Mouse (Mus musculus) ES-E14 (cell line): ENCODE data around the gene Slc25a33. TPM values are rescaled to one million over a fixed set of nuclear protein-coding genes. Genes with fewer than 3 reads are reported as not detected.

Experiments
- DNase-seq: peaks from one replicate; pipeline ENCODE4 v3.0.0-alpha.2; 2013; ENCODE audit warnings: low read depth, low spot score
- H3K27ac ChIP-seq: 2 replicates; pipeline ENCODE4 v1.5.1; 2012; ENCODE audit warnings: low read depth, mild to moderate bottlenecking, low read length, moderate library complexity, mixed read lengths; ENCODE audit not compliant: poor library complexity, insufficient read depth, severe bottlenecking
- H3K36me3 ChIP-seq: 2 replicates; pipeline ENCODE4 v1.6.1; 2012; ENCODE audit warnings: mild to moderate bottlenecking, low read length, moderate library complexity, mixed read lengths; ENCODE audit not compliant: control insufficient read depth, poor library complexity, insufficient read depth, severe bottlenecking
- H3K4me1 ChIP-seq, 2 experiments: fragments of 150-350 bp in 1 of 2; sonication (generic) in 1 of 2; 2 replicates each; pipeline ENCODE4 v1.6.1; 2012; ENCODE audit warnings: low read length in 2 of 2, mild to moderate bottlenecking in 1 of 2, mixed read lengths in 1 of 2; ENCODE audit not compliant: control insufficient read depth in 2 of 2, insufficient read depth in 2 of 2, poor library complexity in 1 of 2
- H3K4me3 ChIP-seq, 2 experiments: fragments of 150-350 bp in 1 of 2; sonication (generic) in 1 of 2; 2 replicates each; pipeline ENCODE4 v1.5.1; 2012; ENCODE audit warnings: low read length in 2 of 2, low read depth in 1 of 2, mild to moderate bottlenecking in 1 of 2, mixed read lengths in 1 of 2; ENCODE audit not compliant: insufficient read depth in 1 of 2, poor library complexity in 1 of 2, severe bottlenecking in 1 of 2
- H3K9ac ChIP-seq: 2 replicates; pipeline ENCODE4 v1.6.1; 2012; ENCODE audit warnings: low read depth, mild to moderate bottlenecking, low read length, mixed read lengths; ENCODE audit not compliant: poor library complexity, insufficient read depth, severe bottlenecking
- H3K9me3 ChIP-seq: fragments of 150-350 bp; sonication (generic); 2 replicates; pipeline ENCODE4 v1.6.1; 2012; ENCODE audit warnings: low read depth, mild to moderate bottlenecking, low read length; ENCODE audit not compliant: control insufficient read depth, insufficient read depth
- CHD2 ChIP-seq: IDR thresholded peaks from 2 replicates; pipeline ENCODE4 v1.6.1; 2014; ENCODE audit warnings: mild to moderate bottlenecking, low read depth, low read length, inconsistent platforms
- HCFC1 ChIP-seq: IDR thresholded peaks from 2 replicates; pipeline ENCODE4 v1.6.1; 2012; ENCODE audit warnings: low read length, inconsistent platforms, borderline replicate concordance; ENCODE audit not compliant: insufficient read depth
- MAFK ChIP-seq: IDR thresholded peaks from 2 replicates; pipeline ENCODE4 v1.6.1; 2014; ENCODE audit warnings: mild to moderate bottlenecking, low read depth, low read length, inconsistent platforms; ENCODE audit not compliant: insufficient read depth
- ZC3H11A ChIP-seq: IDR thresholded peaks from 2 replicates; pipeline ENCODE4 v1.6.1; 2012; ENCODE audit warnings: low read depth, mild to moderate bottlenecking, inconsistent platforms, low read length, borderline replicate concordance
- ZNF384 ChIP-seq: IDR thresholded peaks from 2 replicates; pipeline ENCODE4 v1.6.1; 2012; ENCODE audit warnings: low read depth, low read length, inconsistent platforms
- in situ Hi-C, 2 experiments: fragments of 600-800 bp; cut with MboI; formaldehyde crosslinking; loops; one replicate each; pipeline ENCODE4 v1.15.1; 2025; ENCODE audit warnings: low sequenced_read_pairs in 2 of 2, inconsistent platforms in 1 of 2; ENCODE audit not compliant: unreplicated experiment in 2 of 2
- total RNA-seq: library from RNA; depleted of rRNA; stranded (reverse); fragments of 300-350 nt; gene quantifications from 2 replicates; pipeline ENCODE4 v1.2.3, GENCODE M21; 2012

Gene Slc25a33
- total RNA-seq, 1 experiment: 12.2 TPM

GRCm38 (mm10) chr4:149790546-149790945 lies 16.5 kb upstream of the Slc25a33 start:
- Histone ChIP-seq H3K9ac (no peak overlapping the region), H3K4me3 (no peak overlapping the region), H3K9me3 (no peaks in the 10 kb centered on the region), H3K27ac (no peak overlapping the region), H3K36me3 (no peaks in the 10 kb centered on the region), H3K4me1 (peaks cover 0 to 4% of the 10 kb centered on the region in 2 experiments; a peak in 1 of 4 replicates)
- in situ Hi-C loops: no loop called here
- no peak for DNase-seq
- TF ChIP-seq HCFC1: no peak
- TF ChIP-seq ZC3H11A: no peak
- no peak for TF ChIP-seq MAFK
- no peak for TF ChIP-seq ZNF384
- TF ChIP-seq CHD2: no peak

- in situ Hi-C loops: no loop called here
- H3K4me3 ChIP-seq: no peak overlapping the region
- peaks cover 0 to 4% of the 10 kb centered on the region in 2 experiments; a peak in 1 of 4 replicates for H3K4me1 ChIP-seq
- DNase-seq: no peak
- no peak overlapping the region for H3K27ac ChIP-seq
- H3K9ac ChIP-seq: no peak overlapping the region
- H3K9me3 ChIP-seq: no peaks in the 10 kb centered on the region
- TF ChIP-seq ZNF384 (no peak), ZC3H11A (no peak)
- H3K36me3 ChIP-seq: no peaks in the 10 kb centered on the region
Measured at GRCm38 (mm10) chr4:149789421-149790194, 15.5 kb upstream of the Slc25a33 start.

GRCm38 (mm10) chr4:149784901-149785300 lies 10.8 kb upstream of the Slc25a33 start:
- in situ Hi-C loops: no loop called here
- H3K4me1 ChIP-seq: peaks cover 0 to 3% of the 10 kb centered on the region in 2 experiments; a peak in 1 of 4 replicates
- H3K36me3 ChIP-seq: no peaks in the 10 kb centered on the region
- DNase-seq: no peak
- H3K27ac ChIP-seq: no peak overlapping the region
- H3K9me3 ChIP-seq: no peaks in the 10 kb centered on the region
- no peak overlapping the region for H3K9ac ChIP-seq
- H3K4me3 ChIP-seq: no peak overlapping the region
- TF ChIP-seq MAFK (no peak), HCFC1 (no peak), ZC3H11A (no peak), ZNF384 (no peak), CHD2 (no peak)

GRCm38 (mm10) chr4:149784371-149784770 lies 10.3 kb upstream of the Slc25a33 start:
- in situ Hi-C loops: no loop called here
- Histone ChIP-seq H3K36me3 (no peaks in the 10 kb centered on the region), H3K27ac (no peak overlapping the region), H3K9ac (no peak overlapping the region), H3K4me3 (no peak overlapping the region), H3K9me3 (no peaks in the 10 kb centered on the region), H3K4me1 (peaks cover 0 to 5% of the 10 kb centered on the region in 2 experiments; a peak in 1 of 4 replicates)
- no peak for TF ChIP-seq ZC3H11A
- TF ChIP-seq MAFK: no peak
- no peak for TF ChIP-seq ZNF384
- no peak for TF ChIP-seq CHD2
- TF ChIP-seq HCFC1: no peak
- no peak for DNase-seq

GRCm38 (mm10) chr4:149782975-149783374 lies 8.9 kb upstream of the Slc25a33 start:
- Histone ChIP-seq H3K4me1 (peaks cover 2 to 7% of the 10 kb centered on the region in 2 experiments; a peak in 1 of 4 replicates), H3K4me3 (no peak overlapping the region), H3K36me3 (no peaks in the 10 kb centered on the region), H3K9me3 (no peaks in the 10 kb centered on the region), H3K9ac (no peak overlapping the region), H3K27ac (no peak overlapping the region)
- in situ Hi-C loops: no loop called here
- DNase-seq: no peak
- no peak for TF ChIP-seq ZC3H11A
